Mouse (Mus musculus): ENCODE results near the gene Insl6.

GRCm38 (mm10) chr19:29285451-29285869 lies 39.7 kb downstream of the Insl6 start:
- TF ChIP-seq CTCF (IDR thresholded peaks at IDR 0.05; ENCODE audit: extremely low read depth, insufficient read length, insufficient replicate concordance, low read depth, low read length) (no peak), POLR2A (IDR thresholded peaks at IDR 0.05; ENCODE audit: low read depth, low read length) (no peak)
